Comparison of ENCODE assay signal across 9 mouse cellular contexts in genomic region chr17:56829795-56830194, GRCm38 (mm10). TPM values are rescaled to one million over a fixed set of nuclear protein-coding genes. Genes with fewer than 3 reads are reported as not detected.
DNase-seq lines count a peak whose midpoint lies in the region; ATAC-seq and TF ChIP-seq lines count a peak whose summit lies in the region.
"Had no signal": no experiment of that assay in that cellular context is flagged by ENCODE, and none has a peak within 500 bp of the region (broad histone marks: within the 10 kb centered on the region; RNA-seq: fewer than 3 reads in every experiment).

No protein-coding gene starts in this region.

- peak overlapping the region; percentile 84 for H3K9ac ChIP-seq in heart, embryonic 13.5 days
- peak overlapping the region; percentile 83 for H3K9ac ChIP-seq in liver, embryonic 11.5 days (ENCODE audit: low read depth, low read length)
- H3K9ac ChIP-seq in stomach, embryonic 16.5 days (ENCODE audit: low read length): peak overlapping the region; percentile 78

- H3K36me3 ChIP-seq in heart, embryonic 13.5 days: no peaks in the 10 kb centered on the region
- H3K36me3 ChIP-seq in liver, embryonic 11.5 days (ENCODE audit: control insufficient read depth, insufficient read depth, low read length): no peaks in the 10 kb centered on the region
- H3K36me3 ChIP-seq in stomach, embryonic 16.5 days (ENCODE audit: control insufficient read depth, insufficient read depth, low read length): no peaks in the 10 kb centered on the region

- peaks cover 30% of the 10 kb centered on the region; the same call in 1 of the 2 replicates for H3K27me3 ChIP-seq in heart, embryonic 13.5 days (replicated peaks)
- H3K27me3 ChIP-seq in liver, embryonic 11.5 days (replicated peaks; ENCODE audit: control insufficient read depth, insufficient read depth, low read length): peaks cover 13% of the 10 kb centered on the region
- H3K27me3 ChIP-seq in stomach, embryonic 16.5 days (ENCODE audit: control insufficient read depth, insufficient read depth, low read length): no peaks in the 10 kb centered on the region

- no peak for ATAC-seq in heart, embryonic 13.5 days (ENCODE audit: extremely low read depth, insufficient number of reproducible peaks, low FRiP score, low TSS enrichment)
- no peak for ATAC-seq in liver, embryonic 11.5 days (replicated peaks; ENCODE audit: low FRiP score)
- no peak for ATAC-seq in stomach, embryonic 16.5 days (ENCODE audit: insufficient read depth, low FRiP score)
- no peak for ATAC-seq in granulocyte monocyte progenitor cell, adult 5-6 weeks (replicated peaks; ENCODE audit: poor library complexity, severe bottlenecking)

- TF ChIP-seq CTCF in lung, adult 2 months (IDR thresholded peaks at IDR 0.05; ENCODE audit: insufficient read depth, low read length): no peak

- H3K4me2 ChIP-seq in heart, embryonic 13.5 days: peak overlapping the region; percentile 97
- peak overlapping the region; percentile 93 for H3K4me2 ChIP-seq in liver, embryonic 11.5 days
- H3K4me2 ChIP-seq in stomach, embryonic 16.5 days (ENCODE audit: low read depth, low read length): peak overlapping the region; percentile 93

- WGBS in lung, adult 2 months: 3% methylated on average over 27 of the region's 27 CpGs
- whole genome bisulfite sequencing in heart, embryonic 13.5 days: 1% methylated on average over 27 of the region's 27 CpGs
- WGBS in liver, embryonic 11.5 days: 1% methylated on average over 27 of the region's 27 CpGs
- 1% methylated on average over 27 of the region's 27 CpGs for WGBS in stomach, embryonic 16.5 days

- H3K27ac ChIP-seq in heart, embryonic 13.5 days (replicated peaks): no peak overlapping the region
- no peak overlapping the region for H3K27ac ChIP-seq in liver, embryonic 11.5 days (ENCODE audit: low read depth, low read length)
- H3K27ac ChIP-seq in stomach, embryonic 16.5 days (ENCODE audit: low read length): no peak overlapping the region

- H3K4me3 ChIP-seq in lung, adult 2 months (replicated peaks; ENCODE audit: extremely low read depth, low read depth, low read length): peak overlapping the region; percentile 62
- peak overlapping the region; percentile 75 for H3K4me3 ChIP-seq in heart, embryonic 13.5 days
- H3K4me3 ChIP-seq in liver, embryonic 11.5 days (ENCODE audit: low read depth, low read length): peak overlapping the region; percentile 86
- H3K4me3 ChIP-seq in stomach, embryonic 16.5 days (replicated peaks; ENCODE audit: low read length): peak overlapping the region; percentile 75

- TF ChIP-seq POLR2A in lung, adult 2 months (IDR thresholded peaks at IDR 0.05; ENCODE audit: borderline replicate concordance, extremely low read depth, low read depth, low read length): no peak

- H3K4me1 ChIP-seq in lung, adult 2 months (ENCODE audit: control insufficient read depth, insufficient read depth, low read length): no peaks in the 10 kb centered on the region
- peaks cover 21% of the 10 kb centered on the region for H3K4me1 ChIP-seq in heart, embryonic 13.5 days
- H3K4me1 ChIP-seq in liver, embryonic 11.5 days (replicated peaks; ENCODE audit: control insufficient read depth, insufficient read depth, low read length): peaks cover 34% of the 10 kb centered on the region
- H3K4me1 ChIP-seq in stomach, embryonic 16.5 days (ENCODE audit: control insufficient read depth, insufficient read depth, low read length): peaks cover 18% of the 10 kb centered on the region

- DNase-seq in lung, adult 2 months: no peak
- DNase-seq in lung, postnatal 25 days (ENCODE audit: low spot score): no peak
- DNase-seq in c-Kit-positive CD71-positive TER-119-positive erythroid progenitor cells, embryonic 14.5 days (ENCODE audit: low spot score): peak; percentile 37
- no peak for DNase-seq in liver, embryonic 11.5 days (ENCODE audit: low spot score)
- no peak for DNase-seq in frontal cortex, postnatal 25 days (ENCODE audit: low spot score in 2 of 2)

- H3K9me3 ChIP-seq in heart, embryonic 13.5 days: no peaks in the 10 kb centered on the region
- no peaks in the 10 kb centered on the region for H3K9me3 ChIP-seq in liver, embryonic 11.5 days (ENCODE audit: control insufficient read depth, low read length)
- H3K9me3 ChIP-seq in stomach, embryonic 16.5 days (replicated peaks; ENCODE audit: control insufficient read depth, low read length): no peaks in the 10 kb centered on the region

RNA-seq across cellular contexts. Expression of gene Rfx2, which starts 1.0 kb away (rescaled TPM):
- polyA plus RNA-seq in lung, adult 2 months (2012; rRNA removed): 24.1 and 27.2 TPM in 2 replicates
- 4.7 and 4.9 TPM in 2 replicates for polyA plus RNA-seq in heart, embryonic 13.5 days (2015; fragmentation: Nextera tagmentation; extraction: Ambion mirVana)
- 9.0 and 9.5 TPM in 2 replicates for polyA plus RNA-seq in liver, embryonic 11.5 days (2014; fragmentation: Nextera tagmentation; extraction: Ambion mirVana)
- polyA plus RNA-seq in stomach, embryonic 16.5 days (2015; fragmentation: Nextera tagmentation; extraction: Ambion mirVana): 5.5 and 6.5 TPM in 2 replicates
- 4.4 and 6.4 TPM in 2 replicates for total RNA-seq in granulocyte monocyte progenitor cell, adult 5-6 weeks (2014; fragmentation: Nextera tagmentation)
- 1.6 and 2.8 TPM in 2 replicates for total RNA-seq in granulocyte monocyte progenitor cell, adult 5-6 weeks (2017)

RNA-seq across cellular contexts. Expression of gene Acsbg2, which starts 44.5 kb away (rescaled TPM):
- polyA plus RNA-seq in lung, adult 2 months (2012; rRNA removed): not detected in 2 replicates
- not detected in 2 replicates for polyA plus RNA-seq in heart, embryonic 13.5 days (2015; fragmentation: Nextera tagmentation; extraction: Ambion mirVana)
- polyA plus RNA-seq in liver, embryonic 11.5 days (2014; fragmentation: Nextera tagmentation; extraction: Ambion mirVana): not detected in 2 replicates
- polyA plus RNA-seq in stomach, embryonic 16.5 days (2015; fragmentation: Nextera tagmentation; extraction: Ambion mirVana): not detected in 2 replicates
- total RNA-seq in granulocyte monocyte progenitor cell, adult 5-6 weeks (2014; fragmentation: Nextera tagmentation): not detected in 2 replicates
- total RNA-seq in granulocyte monocyte progenitor cell, adult 5-6 weeks (2017): not detected in 2 replicates
- total RNA-seq: common myeloid progenitor, adult 5-6 weeks had no signal

RNA-seq across cellular contexts. Expression of gene 1700061G19Rik, which starts 45.5 kb away (rescaled TPM):
- 0.11 and 0.19 TPM in 2 replicates for polyA plus RNA-seq in lung, adult 2 months (2012; rRNA removed)
- polyA plus RNA-seq in heart, embryonic 13.5 days (2015; fragmentation: Nextera tagmentation; extraction: Ambion mirVana): 0.24 and 0.37 TPM in 2 replicates
- 0.26 TPM in 2 replicates for polyA plus RNA-seq in liver, embryonic 11.5 days (2014; fragmentation: Nextera tagmentation; extraction: Ambion mirVana)
- polyA plus RNA-seq in stomach, embryonic 16.5 days (2015; fragmentation: Nextera tagmentation; extraction: Ambion mirVana): 0.45 and 0.60 TPM in 2 replicates
- total RNA-seq in granulocyte monocyte progenitor cell, adult 5-6 weeks (2014; fragmentation: Nextera tagmentation): 0.47 TPM in 1 of 2 replicates, not detected in the other
- 0.17 TPM in 1 of 2 replicates, not detected in the other for total RNA-seq in granulocyte monocyte progenitor cell, adult 5-6 weeks (2017)

RNA-seq across cellular contexts. Expression of gene Prr22, which starts 59.7 kb away (rescaled TPM):
- 1.6 and 2.2 TPM in 2 replicates for polyA plus RNA-seq in lung, adult 2 months (2012; rRNA removed)
- 0.78 and 1.0 TPM in 2 replicates for polyA plus RNA-seq in heart, embryonic 13.5 days (2015; fragmentation: Nextera tagmentation; extraction: Ambion mirVana)
- 1.6 and 1.8 TPM in 2 replicates for polyA plus RNA-seq in liver, embryonic 11.5 days (2014; fragmentation: Nextera tagmentation; extraction: Ambion mirVana)
- polyA plus RNA-seq in stomach, embryonic 16.5 days (2015; fragmentation: Nextera tagmentation; extraction: Ambion mirVana): 1.0 and 1.1 TPM in 2 replicates
- 0.17 and 2.6 TPM in 2 replicates for total RNA-seq in granulocyte monocyte progenitor cell, adult 5-6 weeks (2014; fragmentation: Nextera tagmentation)
- 1.6 and 1.7 TPM in 2 replicates for total RNA-seq in granulocyte monocyte progenitor cell, adult 5-6 weeks (2017)
- total RNA-seq: common myeloid progenitor, adult 5-6 weeks had no signal
